Mouse (Mus musculus) lung, embryonic 15.5 days (tissue): Measurements from ENCODE around the gene Gas2l2. TPM values are rescaled to one million over a fixed set of nuclear protein-coding genes. Genes with fewer than 3 reads are reported as not detected.

Experiments
- ATAC-seq: fragments of 200-750 bp; cut with Nextera tagmentation; 2 replicates; pipeline ENCODE4 v1.8.0; 2017; ENCODE audit warnings: moderate number of reproducible peaks, borderline replicate concordance; ENCODE audit not compliant: low FRiP score, low TSS enrichment; ENCODE audit errors: extremely low read depth
- H3K27ac ChIP-seq: fragments of 300-500 bp; sonication (generic); 2 replicates; pipeline ENCODE4 v1.5.1; 2015; ENCODE audit warnings: moderate library complexity, mild to moderate bottlenecking, inconsistent platforms
- H3K27me3 ChIP-seq: fragments of 300-500 bp; sonication (generic); 2 replicates; pipeline ENCODE4 v1.6.1; 2015; ENCODE audit warnings: inconsistent platforms
- H3K36me3 ChIP-seq: fragments of 300-500 bp; sonication (generic); 2 replicates; pipeline ENCODE4 v1.6.1; 2015; ENCODE audit warnings: inconsistent platforms
- H3K4me1 ChIP-seq: fragments of 300-500 bp; sonication (generic); 2 replicates; pipeline ENCODE4 v1.6.1; 2015; ENCODE audit warnings: inconsistent platforms
- H3K4me2 ChIP-seq: fragments of 300-500 bp; sonication (generic); 2 replicates; pipeline ENCODE4 v1.6.1; 2015; ENCODE audit warnings: inconsistent platforms, mild to moderate bottlenecking, moderate library complexity
- H3K4me3 ChIP-seq: fragments of 300-500 bp; sonication (generic); 2 replicates; pipeline ENCODE4 v1.5.1; 2015; ENCODE audit warnings: mild to moderate bottlenecking, inconsistent platforms
- H3K9ac ChIP-seq: fragments of 300-500 bp; sonication (generic); 2 replicates; pipeline ENCODE4 v1.6.1; 2015; ENCODE audit warnings: inconsistent platforms
- H3K9me3 ChIP-seq: fragments of 300-500 bp; sonication (generic); 2 replicates; pipeline ENCODE4 v1.6.1; 2016; ENCODE audit warnings: inconsistent platforms
- WGBS: fragments of 180-500 bp; shearing (Covaris S2); methylation state at CpG from one replicate; pipeline ENCODE4 v1.1.7; 2015; 5-methylcytosine and 5-hydroxymethylcytosine counted together
- polyA plus RNA-seq: library from polyadenylated mRNA; unstranded; fragments of >200 nt; fragmentation: Nextera tagmentation; extraction: Ambion mirVana; gene quantifications from 2 replicates; pipeline ENCODE4 v1.2.1, GENCODE M21; 2015

Gas2l2 gene
- 0.32 and 0.35 TPM in 2 replicates for polyA plus RNA-seq

- ATAC-seq, result no peak
- H3K9ac ChIP-seq, result no peak within 1 kb of the TSS
- WGBS, result 46% methylated on average over 5 of the region's 5 CpGs
- no peaks in the 10 kb centered on the region for H3K9me3 ChIP-seq
- no peaks in the 10 kb centered on the region for H3K4me1 ChIP-seq
- H3K27ac ChIP-seq, result no peak within 1 kb of the TSS
- H3K36me3 ChIP-seq, result no peaks in the 10 kb centered on the region
- H3K4me3 ChIP-seq, result no peak within 1 kb of the TSS
- H3K4me2 ChIP-seq, result no peak within 1 kb of the TSS
- H3K27me3 ChIP-seq, result peaks cover 44% of the 10 kb centered on the region
Measured at GRCm38 (mm10) chr11:83429355-83429754, at the start of gene Gas2l2. Gene Gas2l2, minus strand, starts transcription at chr11:83429455.

DNA sequence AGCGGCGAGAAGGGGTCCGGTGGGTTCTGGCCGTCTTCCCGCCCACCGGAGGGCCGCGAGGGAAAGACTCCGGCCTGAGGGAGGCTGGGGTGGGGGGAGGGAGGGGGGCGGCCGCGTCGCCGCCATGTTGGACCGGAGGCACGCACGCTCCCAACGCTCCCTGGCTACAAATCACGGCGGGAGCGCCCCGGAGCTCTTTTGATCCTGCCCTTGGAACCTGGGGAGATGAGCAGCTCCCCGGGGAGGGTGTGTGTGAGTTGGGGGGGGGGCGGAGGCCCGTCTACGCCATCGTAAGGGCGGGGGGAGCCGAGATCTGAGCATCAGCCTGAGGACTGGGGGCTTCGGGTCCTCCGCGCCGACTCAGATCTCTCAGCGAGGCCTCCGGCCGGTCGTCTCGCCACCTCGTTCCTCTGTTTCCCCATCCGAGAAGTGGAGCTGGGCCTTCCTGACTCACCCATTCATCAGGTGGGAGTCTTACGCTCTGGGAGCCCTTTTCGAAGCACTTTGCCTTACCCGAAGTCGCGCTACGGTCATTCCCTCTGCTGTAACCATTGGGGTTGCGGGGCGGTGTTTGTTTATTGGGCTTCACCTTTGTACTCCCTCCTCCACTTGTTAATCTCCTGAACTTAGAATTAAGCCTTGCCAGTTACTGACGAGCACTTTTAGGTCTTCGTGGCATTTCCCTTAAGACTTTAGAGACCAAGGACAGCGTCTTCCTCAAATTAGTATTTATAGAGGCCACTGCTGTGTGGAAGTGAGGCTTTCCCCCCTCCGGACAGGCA lies 44.2 kb upstream of the Gas2l2 start:
- peaks cover 15% of the 10 kb centered on the region; the same call in 1 of the 2 replicates for H3K36me3 ChIP-seq
- peaks cover 15% of the 10 kb centered on the region for H3K4me1 ChIP-seq
- H3K4me3 ChIP-seq, result peak overlapping the region; percentile 87
- H3K9ac ChIP-seq, result peak overlapping the region; percentile 88
- ATAC-seq, result peak; percentile 87
- H3K27me3 ChIP-seq, result 0 out of 2 replicates have a peak, but pooled peaks cover 2% of the 10 kb centered on the region
- H3K27ac ChIP-seq, result peak overlapping the region; percentile 90
- H3K4me2 ChIP-seq, result peak overlapping the region; percentile 66
- under 1% methylated on average over 52 of the region's 52 CpGs for WGBS
- no peaks in the 10 kb centered on the region for H3K9me3 ChIP-seq

GRCm38 (mm10) chr11:83472324-83473234 lies 43.3 kb upstream of the Gas2l2 start, which contains the start of gene Taf15:
Gene Taf15, plus strand, starts transcription at chr11:83473086.
- under 1% methylated on average over 66 of the region's 66 CpGs for WGBS
- H3K4me3 ChIP-seq, result peak within 1 kb of the TSS; percentile 87
- H3K27me3 ChIP-seq, result 0 out of 2 replicates have a peak, but pooled peaks cover 2% of the 10 kb centered on the region
- H3K36me3 ChIP-seq, result peaks cover 11% of the 10 kb centered on the region; the same call in 1 of the 2 replicates
- H3K9ac ChIP-seq, result peak within 1 kb of the TSS; percentile 88
- peaks cover 15% of the 10 kb centered on the region for H3K4me1 ChIP-seq
- ATAC-seq, result peak; percentile 99
- H3K4me2 ChIP-seq, result peak within 1 kb of the TSS; percentile 66
- peak within 1 kb of the TSS; percentile 93 for H3K27ac ChIP-seq
- H3K9me3 ChIP-seq, result no peaks in the 10 kb centered on the region

- no peak overlapping the region for H3K9ac ChIP-seq
- peak overlapping the region; percentile 87; the same call in 1 of the 2 replicates for H3K4me3 ChIP-seq
- H3K27me3 ChIP-seq, result 0 out of 2 replicates have a peak, but pooled peaks cover 2% of the 10 kb centered on the region
- peaks cover 24% of the 10 kb centered on the region for H3K4me1 ChIP-seq
- peak overlapping the region; percentile 62 for H3K4me2 ChIP-seq
- peaks cover 7% of the 10 kb centered on the region; the same call in 1 of the 2 replicates for H3K36me3 ChIP-seq
- no peak overlapping the region for H3K27ac ChIP-seq
- no peaks in the 10 kb centered on the region for H3K9me3 ChIP-seq
- ATAC-seq, result no peak
- 56% methylated on average over 2 of the region's 2 CpGs for WGBS
Measured at GRCm38 (mm10) chr11:83471766-83472165, 42.5 kb upstream of the Gas2l2 start.

DNA sequence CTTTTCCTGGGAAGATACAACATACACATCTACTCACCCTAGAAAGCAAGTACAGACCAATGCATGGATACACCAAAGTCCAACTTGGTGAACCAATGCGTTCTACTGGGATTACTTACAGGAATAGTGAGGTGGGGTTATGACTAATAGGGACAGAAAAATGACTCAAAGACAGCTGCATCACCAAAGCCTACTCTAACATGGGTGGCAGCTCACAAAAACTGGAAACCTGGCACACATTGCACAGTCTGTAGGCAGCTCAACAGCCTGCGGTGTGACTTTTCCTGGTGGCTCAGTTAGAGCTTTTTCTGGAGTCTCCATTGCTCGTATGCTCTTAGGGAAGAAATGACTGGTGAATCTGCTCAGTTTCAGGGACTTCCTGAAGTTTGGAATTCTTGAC lies 39.5 kb upstream of the Gas2l2 start:
- 90% methylated on average over 3 of the region's 3 CpGs for WGBS
- no peak for ATAC-seq

DNA sequence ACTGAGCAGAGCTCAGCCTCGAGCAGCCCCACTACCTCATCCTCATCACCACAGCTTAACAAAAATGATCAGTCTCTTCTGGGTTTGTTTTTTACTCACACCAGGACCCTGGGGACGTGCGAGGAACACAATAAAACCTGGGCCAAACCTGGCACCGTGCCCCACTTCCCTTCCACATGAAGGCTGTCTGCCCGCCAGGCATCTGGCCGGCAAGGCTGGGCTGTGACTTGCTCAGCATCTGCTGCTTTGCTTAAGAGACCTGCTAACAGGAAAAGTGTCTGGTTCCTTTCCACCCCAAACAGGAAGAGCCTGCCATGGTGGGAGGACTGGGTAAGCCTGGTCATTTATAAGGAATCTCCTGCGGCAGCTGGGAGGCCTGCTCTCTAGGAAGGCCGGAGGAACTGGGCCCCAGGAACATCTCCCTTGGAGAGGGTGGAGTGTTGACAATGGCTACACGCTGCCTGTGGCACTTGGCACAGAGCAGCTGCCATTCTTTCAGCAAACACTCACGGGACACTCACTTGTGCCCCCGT lies 37.9 kb upstream of the Gas2l2 start:
- Histone ChIP-seq H3K36me3 (no peaks in the 10 kb centered on the region), H3K9ac (no peak overlapping the region), H3K4me1 (peaks cover 20% of the 10 kb centered on the region), H3K27ac (peak overlapping the region; percentile 75), H3K9me3 (no peaks in the 10 kb centered on the region), H3K4me2 (no peak overlapping the region), H3K4me3 (no peak overlapping the region), H3K27me3 (peaks cover 25% of the 10 kb centered on the region)
- WGBS, result 31% methylated on average over 11 of the region's 11 CpGs
- ATAC-seq, result peak; percentile 53; the same call in 1 of the 2 replicates

More for the DNA sequence above, 39.5 kb upstream of the Gas2l2 start:
- Histone ChIP-seq H3K9me3 (no peaks in the 10 kb centered on the region), H3K4me2 (no peak overlapping the region), H3K27ac (no peak overlapping the region), H3K27me3 (peaks cover 14% of the 10 kb centered on the region; the same call in 1 of the 2 replicates), H3K9ac (no peak overlapping the region), H3K4me1 (peaks cover 18% of the 10 kb centered on the region), H3K36me3 (no peaks in the 10 kb centered on the region), H3K4me3 (no peak overlapping the region)

- no peaks in the 10 kb centered on the region for H3K9me3 ChIP-seq
- H3K4me3 ChIP-seq, result no peak overlapping the region
- peaks cover 21% of the 10 kb centered on the region for H3K4me1 ChIP-seq
- H3K36me3 ChIP-seq, result no peaks in the 10 kb centered on the region
- WGBS, result 5% methylated on average over 2 of the region's 2 CpGs
- H3K4me2 ChIP-seq, result no peak overlapping the region
- no peak for ATAC-seq
- peaks cover 34% of the 10 kb centered on the region for H3K27me3 ChIP-seq
- no peak overlapping the region for H3K9ac ChIP-seq
- peak overlapping the region; percentile 75; the same call in 1 of the 2 replicates for H3K27ac ChIP-seq
Measured at GRCm38 (mm10) chr11:83465976-83466375, 36.7 kb upstream of the Gas2l2 start.

DNA sequence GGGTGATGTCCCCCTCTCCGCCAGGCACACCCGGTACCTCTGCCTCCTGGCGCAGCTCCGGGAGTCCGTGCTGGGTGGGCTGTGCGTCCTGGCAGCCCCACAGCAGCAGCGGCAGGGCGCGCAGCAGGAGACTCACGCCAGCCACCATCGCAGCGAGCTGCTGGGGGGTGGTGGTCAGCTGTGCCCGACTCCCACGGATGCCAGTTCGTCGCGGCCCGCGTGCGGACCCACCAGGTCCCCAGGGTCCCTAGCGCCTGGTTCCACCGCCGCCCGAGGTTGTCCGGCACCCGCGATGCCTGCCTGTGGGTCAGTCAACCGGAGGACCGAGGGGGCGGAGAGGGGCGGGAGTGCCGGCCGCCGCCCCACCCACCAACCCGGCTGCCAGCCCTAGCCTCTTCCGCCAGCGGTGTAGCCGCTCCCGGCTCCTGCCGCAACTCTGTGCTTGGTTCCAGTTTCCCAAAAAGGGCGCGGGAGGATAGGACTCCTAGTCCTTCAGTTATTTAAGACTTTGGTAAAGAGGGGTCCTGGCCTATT lies 33.5 kb upstream of the Gas2l2 start, which contains the start of gene Mmp28:
Mmp28 (minus strand) TSS at position 361 of the 534 bp plus-strand sequence.
- peak within 1 kb of the TSS; percentile 93 for H3K4me2 ChIP-seq
- WGBS, result under 1% methylated on average over 42 of the region's 42 CpGs
- H3K9me3 ChIP-seq, result no peaks in the 10 kb centered on the region
- peaks cover 31% of the 10 kb centered on the region for H3K27me3 ChIP-seq
- H3K36me3 ChIP-seq, result no peaks in the 10 kb centered on the region
- H3K4me1 ChIP-seq, result peaks cover 23% of the 10 kb centered on the region
- peak within 1 kb of the TSS; percentile 58 for H3K4me3 ChIP-seq
- peak within 1 kb of the TSS; percentile 58 for H3K9ac ChIP-seq
- H3K27ac ChIP-seq, result no peak within 1 kb of the TSS
- ATAC-seq, result peak; percentile 55; the same call in 1 of the 2 replicates

DNA sequence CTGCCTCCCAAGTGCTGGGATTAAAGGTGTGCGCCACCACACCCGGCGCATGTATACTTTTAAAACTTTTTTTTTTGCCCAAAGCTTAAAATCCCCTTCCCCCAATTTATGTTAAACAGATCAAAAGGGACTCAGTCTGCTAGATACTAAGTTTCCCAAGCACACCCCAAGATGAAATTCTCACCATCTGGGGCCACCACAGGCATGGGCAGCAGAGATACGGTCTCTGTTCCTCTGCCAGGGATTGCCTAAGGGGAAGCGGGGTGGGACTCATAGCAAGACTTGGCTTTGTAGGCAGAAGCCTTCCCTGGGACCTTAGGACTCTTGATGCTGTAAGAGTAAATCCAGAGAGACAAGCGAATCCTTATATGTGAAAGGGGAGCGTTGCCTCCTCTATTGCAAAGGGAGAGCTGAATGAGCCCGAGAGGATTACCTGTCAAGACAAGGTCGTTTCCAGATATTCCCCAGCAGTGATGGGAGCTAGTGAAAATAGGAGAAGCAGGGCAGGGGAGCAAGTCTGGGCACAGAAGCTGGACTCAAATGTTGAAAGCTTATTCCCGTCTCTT lies 32.3 kb upstream of the Gas2l2 start:
- Histone ChIP-seq H3K9me3 (no peaks in the 10 kb centered on the region), H3K4me2 (peak overlapping the region; percentile 93; the same call in 1 of the 2 replicates), H3K4me3 (no peak overlapping the region), H3K27me3 (peaks cover 31% of the 10 kb centered on the region), H3K4me1 (peaks cover 13% of the 10 kb centered on the region; the same call in 1 of the 2 replicates), H3K27ac (no peak overlapping the region), H3K9ac (no peak overlapping the region), H3K36me3 (no peaks in the 10 kb centered on the region)
- 79% methylated on average over 10 of the region's 10 CpGs for WGBS
- ATAC-seq, result no peak

- WGBS, result 62% methylated on average over 9 of the region's 9 CpGs
- no peak overlapping the region for H3K27ac ChIP-seq
Measured at GRCm38 (mm10) chr11:83457912-83458601, 28.8 kb upstream of the Gas2l2 start.

More at GRCm38 (mm10) chr11:83457912-83458601, 28.8 kb upstream of the Gas2l2 start:
- no peak overlapping the region for H3K4me2 ChIP-seq
- ATAC-seq, result no peak
- H3K36me3 ChIP-seq, result no peaks in the 10 kb centered on the region
- no peaks in the 10 kb centered on the region for H3K9me3 ChIP-seq
- peaks cover 13% of the 10 kb centered on the region for H3K27me3 ChIP-seq
- H3K9ac ChIP-seq, result no peak overlapping the region
- H3K4me1 ChIP-seq, result peaks cover 26% of the 10 kb centered on the region
- no peak overlapping the region for H3K4me3 ChIP-seq
